Comparison of ENCODE assay signal across 31 mouse cellular contexts in genomic region chr13:28762555-28762954, GRCm38 (mm10).
DNase-seq lines count a peak whose midpoint lies in the region; ATAC-seq lines count a peak whose summit lies in the region.
"Had no signal": no experiment of that assay in that cellular context is flagged by ENCODE, and none has a peak within 500 bp of the region (broad histone marks: within the 10 kb centered on the region; RNA-seq: fewer than 3 reads in every experiment).

No protein-coding gene starts in this region.

- 89% methylated on average over 2 of the region's 2 CpGs for WGBS in intestine, embryonic 15.5 days

- H3K4me1 ChIP-seq in megakaryocyte, embryonic 14.5 days, result peaks cover 23% of the 10 kb centered on the region
- H3K4me1 ChIP-seq in intestine, embryonic 15.5 days (replicated peaks), result peaks cover 13% of the 10 kb centered on the region

- H3K9ac ChIP-seq in intestine, embryonic 15.5 days, result no peak overlapping the region
- H3K9ac ChIP-seq: embryonic facial prominence, embryonic 15.5 days; heart, embryonic 13.5 days; hindbrain, embryonic 15.5 days; liver, embryonic 12.5 days; liver, postnatal 0 days; midbrain, embryonic 15.5 days; neural tube, embryonic 12.5 days had no signal

- peak; percentile 79 for ATAC-seq in common myeloid progenitor, adult 5-6 weeks (replicated peaks; ENCODE audit: low read depth, poor library complexity, severe bottlenecking)
- no peak for ATAC-seq in intestine, embryonic 15.5 days
- no peak for ATAC-seq in frontal cortex, adult (ENCODE audit: low TSS enrichment)
- ATAC-seq: forebrain, embryonic 14.5 days; liver, embryonic 12.5 days; liver, postnatal 0 days; midbrain, embryonic 15.5 days had no signal

- no peaks in the 10 kb centered on the region for H3K27me3 ChIP-seq in megakaryocyte, embryonic 14.5 days (replicated peaks)
- H3K27me3 ChIP-seq in intestine, embryonic 15.5 days (replicated peaks), result no peaks in the 10 kb centered on the region
- H3K27me3 ChIP-seq: embryonic facial prominence, embryonic 15.5 days; heart, embryonic 13.5 days; hindbrain, embryonic 15.5 days; liver, embryonic 12.5 days; midbrain, embryonic 15.5 days; neural tube, embryonic 12.5 days had no signal

- H3K4me2 ChIP-seq in intestine, embryonic 15.5 days (replicated peaks), result no peak overlapping the region
- H3K4me2 ChIP-seq: embryonic facial prominence, embryonic 15.5 days; heart, embryonic 13.5 days; hindbrain, embryonic 15.5 days; liver, embryonic 12.5 days; midbrain, embryonic 15.5 days; neural tube, embryonic 12.5 days had no signal

- H3K9me3 ChIP-seq in megakaryocyte, embryonic 14.5 days, result peaks cover 9% of the 10 kb centered on the region
- H3K9me3 ChIP-seq in intestine, embryonic 15.5 days, result no peaks in the 10 kb centered on the region
- H3K9me3 ChIP-seq: embryonic facial prominence, embryonic 10.5 days; embryonic facial prominence, embryonic 15.5 days; heart, embryonic 13.5 days; hindbrain, embryonic 15.5 days; midbrain, embryonic 10.5 days; midbrain, embryonic 15.5 days had no signal

- H3K4me3 ChIP-seq in megakaryocyte, embryonic 14.5 days (replicated peaks), result peak overlapping the region; percentile 0
- no peak overlapping the region for H3K4me3 ChIP-seq in intestine, embryonic 15.5 days (replicated peaks)
- H3K4me3 ChIP-seq: embryonic facial prominence, embryonic 10.5 days; embryonic facial prominence, embryonic 15.5 days; heart, adult 2 months; heart, embryonic 13.5 days; hindbrain, embryonic 10.5 days; hindbrain, embryonic 15.5 days; liver, embryonic 12.5 days; midbrain, embryonic 10.5 days; midbrain, embryonic 15.5 days; neural tube, embryonic 12.5 days had no signal

- no peaks in the 10 kb centered on the region for H3K36me3 ChIP-seq in megakaryocyte, embryonic 14.5 days (replicated peaks; ENCODE audit: low read length)
- no peaks in the 10 kb centered on the region for H3K36me3 ChIP-seq in intestine, embryonic 15.5 days
- H3K36me3 ChIP-seq: embryonic facial prominence, embryonic 15.5 days; heart, embryonic 13.5 days; hindbrain, embryonic 15.5 days; liver, embryonic 12.5 days; midbrain, embryonic 15.5 days; neural tube, embryonic 12.5 days had no signal

- DNase-seq in CD4-positive, CD25-positive, alpha-beta regulatory T cell, adult 2 months (ENCODE audit: low read depth, low spot score), result peak; percentile 52
- DNase-seq in thymus, postnatal 0 days (ENCODE audit: low spot score), result peak; percentile 73
- no peak for DNase-seq in layer of hippocampus, adult 8-10 months (ENCODE audit: low spot score in 2 of 2)
- DNase-seq in testis, postnatal 14 days (ENCODE audit: low spot score), result no peak
- DNase-seq: adrenal gland, adult 8-10 months; B cell, adult 2 months; cerebellum, adult 9-10 months; gastrocnemius, postnatal 36 days; heart, adult 2 months; heart, postnatal 10 days; kidney, postnatal 4 days; layer of hippocampus, postnatal 36 days; left cerebral cortex, postnatal 4 days; liver, postnatal 0 days; lung, postnatal 36 days; right cerebral cortex, adult 18-20 months; right cerebral cortex, postnatal 4 days had no signal

- no peak overlapping the region for H3K27ac ChIP-seq in intestine, embryonic 15.5 days
- H3K27ac ChIP-seq: embryonic facial prominence, embryonic 10.5 days; embryonic facial prominence, embryonic 15.5 days; heart, adult 2 months; heart, embryonic 13.5 days; hindbrain, embryonic 10.5 days; hindbrain, embryonic 15.5 days; liver, embryonic 12.5 days; midbrain, embryonic 10.5 days; midbrain, embryonic 15.5 days; neural tube, embryonic 12.5 days had no signal

Comparison
In these comparisons a context has a peak if more than half of its experiments do, and no peak if none do; other contexts are left out.
1. DNase-seq: peak in CD4-positive, CD25-positive, alpha-beta regulatory T cell, adult 2 months (single experiment) and thymus, postnatal 0 days (single experiment); none in layer of hippocampus, adult 8-10 months (0 of 2) and testis, postnatal 14 days (single experiment).